Mouse (Mus musculus) ES-Bruce4 (cell line): ENCODE results near the gene Pyroxd2.

Experiments
- CTCF ChIP-seq: IDR thresholded peaks from one replicate; pipeline ENCODE4 v1.8.1; 2011; ENCODE audit warnings: low read depth, low read length
- EP300 ChIP-seq: IDR thresholded peaks from 2 replicates; pipeline ENCODE4 v1.6.1; 2011; ENCODE audit warnings: low read depth, low read length; ENCODE audit not compliant: insufficient read depth
- POLR2A ChIP-seq: IDR thresholded peaks from one replicate; pipeline ENCODE4 v1.8.1; 2011; ENCODE audit warnings: low read length; ENCODE audit not compliant: insufficient read depth

- TF ChIP-seq POLR2A (no peak), CTCF (no peak), EP300 (no peak)
Measured at GRCm38 (mm10) chr19:42788311-42788710, 35.7 kb upstream of the Pyroxd2 start.
